Mouse (Mus musculus) lung, postnatal 25 days (tissue): ENCODE results near the gene Klhl23.
"Not testable (repeated sequence)": the region's sequence is repeated elsewhere in the genome, so short reads cannot be mapped to it uniquely, and the experiment has no call there.

ENCODE experiments used
- DNase-seq: peaks from one replicate; pipeline ENCODE4 v3.0.0; 2022; ENCODE audit warnings: low spot score

Gene Klhl23

GRCm38 (mm10) chr2:69821711-69822110 is at the start of gene Klhl23:
Klhl23 (plus strand) TSS chr2:69821944.
- peak; percentile 6 for DNase-seq

GRCm38 (mm10) chr2:69773331-69773730 is 48.4 kb upstream of the Klhl23 start:
- no peak for DNase-seq

GRCm38 (mm10) chr2:69777985-69778835 is 43.5 kb upstream of the Klhl23 start:
- no peak for DNase-seq

DNA sequence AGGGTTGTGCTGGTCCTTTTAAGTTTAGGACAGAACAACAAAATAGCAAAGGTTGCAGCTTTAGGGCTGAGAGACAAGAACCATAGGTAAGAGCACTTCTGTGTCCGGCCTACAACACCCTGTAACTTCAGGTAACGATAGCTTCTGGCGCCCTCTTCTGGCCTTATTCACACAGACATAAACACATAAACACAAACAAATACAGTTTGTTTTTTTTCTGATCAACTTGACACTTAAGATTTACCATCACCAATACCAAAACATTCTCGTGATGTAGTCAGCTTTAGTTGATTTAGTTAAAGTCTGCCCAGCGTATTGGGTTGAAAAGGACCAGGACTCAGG is 42.9 kb upstream of the Klhl23 start:
- DNase-seq: peak; percentile 14

DNA sequence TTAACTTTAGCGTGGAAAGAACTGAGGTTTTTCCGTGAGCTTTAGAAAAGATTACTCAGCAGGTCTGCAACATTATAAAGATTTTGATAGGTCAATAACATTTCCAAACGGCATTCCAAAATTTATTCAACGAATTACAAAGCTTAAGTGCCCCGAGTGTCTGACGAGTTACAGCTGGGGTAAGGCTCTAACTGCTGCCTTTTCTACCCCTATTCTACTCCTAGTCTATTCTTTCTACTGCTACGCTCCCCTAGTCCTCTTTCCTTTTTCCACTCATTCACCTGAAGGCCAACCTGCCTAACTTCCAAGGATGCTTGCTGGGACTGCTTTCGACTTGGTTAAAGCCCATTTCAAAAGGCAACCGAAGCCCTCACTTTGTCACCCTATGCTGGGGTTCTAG is 32.8 kb upstream of the Klhl23 start:
- no peak for DNase-seq

- DNase-seq: peak; percentile 99
Measured at GRCm38 (mm10) chr2:69789429-69790069, 32.2 kb upstream of the Klhl23 start, which contains the start of the genes Ccdc173 and Phospho2. Ccdc173 (minus strand) TSS chr2:69789575. Phospho2 (plus strand) TSS chr2:69789623.

DNA sequence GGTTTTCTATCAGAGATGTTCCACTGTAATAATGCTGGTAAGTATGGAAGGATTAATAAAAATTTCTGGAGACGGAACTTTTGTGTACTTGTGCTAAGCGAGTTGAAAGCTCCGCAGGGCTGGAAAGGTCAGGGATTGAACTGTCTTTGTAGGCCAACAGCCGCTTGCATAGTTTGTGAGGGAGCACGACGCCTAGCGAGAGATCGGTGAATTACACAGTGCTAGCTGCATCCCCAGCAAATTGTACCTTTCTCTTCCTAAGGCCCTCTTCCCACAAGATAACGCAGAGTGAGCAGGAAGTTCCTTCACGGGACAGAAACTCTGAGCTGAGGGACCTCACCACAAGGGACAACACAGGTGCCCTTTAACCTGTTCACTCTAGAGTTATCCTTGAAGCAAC is 31.5 kb upstream of the Klhl23 start:
- DNase-seq: peak; percentile 87

DNA sequence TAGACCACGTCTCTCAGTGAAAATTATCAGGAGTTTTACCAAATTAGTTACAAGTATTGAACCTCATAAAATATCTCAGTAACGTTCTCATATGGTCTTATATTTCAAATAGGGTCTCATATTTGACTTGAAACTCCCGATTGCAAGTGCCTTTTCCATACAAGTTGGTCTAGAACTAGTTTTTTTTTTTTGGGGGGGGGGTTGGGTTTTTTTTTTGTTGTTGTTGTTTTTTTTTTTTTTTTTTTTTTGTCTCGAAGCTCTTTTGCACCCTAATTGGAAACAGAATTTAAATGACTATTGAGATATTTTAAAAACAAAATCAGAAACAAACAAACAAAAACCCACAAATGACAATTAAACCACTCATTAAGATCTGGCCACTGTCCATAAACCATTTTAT is 31.0 kb upstream of the Klhl23 start:
- no peak for DNase-seq

- peak; percentile 80 for DNase-seq
Measured at GRCm38 (mm10) chr2:69802911-69803312, 18.8 kb upstream of the Klhl23 start.

GRCm38 (mm10) chr2:69803756-69804155 is 18.0 kb upstream of the Klhl23 start:
- no peak for DNase-seq

- not testable (repeated sequence) for DNase-seq
Measured at GRCm38 (mm10) chr2:69804663-69805062, 17.1 kb upstream of the Klhl23 start.

DNA sequence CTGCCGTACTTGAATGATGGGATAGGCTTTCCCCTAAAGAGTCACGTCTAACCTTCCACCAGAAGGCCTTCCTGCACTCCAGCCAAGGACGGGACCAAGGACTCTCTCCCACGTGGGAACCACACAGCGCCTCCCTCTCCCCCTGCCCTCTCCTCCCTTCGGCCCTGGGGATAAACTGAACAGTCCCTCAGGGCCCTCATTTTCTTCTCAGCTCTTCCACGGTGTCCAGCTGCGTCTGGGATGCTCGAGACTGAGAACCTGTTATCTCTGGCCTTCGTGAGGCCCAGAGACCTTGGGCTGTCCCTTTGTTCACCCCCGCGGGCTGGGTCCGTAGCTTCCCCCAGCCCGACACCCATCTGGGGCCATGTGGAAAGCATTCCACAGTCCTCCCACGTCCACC is 11.6 kb upstream of the Klhl23 start:
- no peak for DNase-seq

DNA sequence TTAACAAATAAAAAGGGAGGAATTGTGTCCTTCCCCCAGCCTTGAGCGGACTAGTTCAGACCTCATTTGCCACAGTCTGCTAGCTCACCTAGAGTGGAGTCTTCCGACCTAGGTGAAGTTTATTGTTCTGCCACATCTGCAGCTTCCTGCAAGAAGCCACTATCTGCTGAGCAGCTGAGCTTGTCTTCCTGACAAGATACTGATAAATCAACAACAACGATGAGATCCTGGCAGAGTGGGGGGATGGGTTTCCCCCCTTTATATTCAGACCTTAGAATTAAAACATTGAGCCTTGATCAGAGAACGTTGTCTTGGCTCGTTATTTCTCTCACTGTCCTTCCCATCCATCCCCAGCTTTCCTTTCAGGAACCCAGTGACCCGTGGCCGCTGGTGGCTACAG is 10.4 kb upstream of the Klhl23 start:
- DNase-seq: not testable (repeated sequence)

DNA sequence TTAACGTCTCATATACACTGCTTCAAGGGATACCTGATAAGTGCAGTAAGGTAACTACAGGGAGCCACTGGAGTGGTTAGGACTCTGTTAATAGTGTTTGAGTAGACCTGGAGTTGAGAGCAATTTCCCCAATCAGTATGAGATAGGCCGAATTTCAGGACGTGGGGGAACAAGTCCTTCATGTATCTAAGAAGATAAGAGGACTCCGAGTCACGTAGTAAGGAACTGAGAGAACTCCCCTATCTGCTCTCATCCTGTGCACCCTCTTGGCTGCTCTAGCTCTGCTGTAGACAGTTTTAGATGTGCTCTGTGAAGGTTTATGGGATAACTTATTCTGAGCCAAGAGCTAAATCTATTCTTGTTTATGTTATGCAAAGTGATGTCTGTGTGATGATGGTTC is 5.2 kb upstream of the Klhl23 start:
- DNase-seq: no peak

DNA sequence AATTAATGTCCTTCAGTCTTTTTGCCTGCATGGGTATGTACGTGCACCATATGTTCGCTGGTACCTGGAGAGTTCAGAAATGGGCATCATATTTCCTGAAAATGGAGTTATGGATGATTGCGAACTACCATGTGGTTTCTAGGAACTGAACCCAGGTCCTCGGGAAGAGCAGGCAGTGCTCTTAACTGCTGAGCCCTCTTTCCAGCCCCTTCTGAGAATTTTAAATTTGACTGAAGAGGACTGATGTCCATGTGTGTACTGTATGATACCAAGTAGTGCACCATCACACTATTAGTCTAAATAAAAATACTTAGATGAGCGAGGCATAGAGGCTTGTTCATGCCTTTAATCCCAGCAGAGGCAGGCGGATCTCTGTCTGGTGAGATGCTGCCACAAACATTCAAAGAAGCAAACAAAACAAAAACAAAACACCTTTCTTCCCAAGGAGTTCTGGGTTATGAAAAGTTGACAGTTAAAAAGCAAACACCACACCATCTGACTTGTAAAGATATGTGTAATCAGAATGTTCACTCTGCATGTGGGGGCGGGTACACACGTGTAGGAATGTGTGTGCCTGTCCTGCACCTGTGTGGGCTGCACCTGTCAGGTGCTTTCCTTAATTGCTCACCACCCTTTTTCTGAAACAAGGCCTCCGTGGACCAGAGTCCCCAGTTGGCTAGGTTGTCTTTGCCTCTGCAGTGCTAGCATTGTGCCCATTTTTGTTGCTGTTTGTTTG is 3.2 kb upstream of the Klhl23 start:
- DNase-seq: no peak

DNA sequence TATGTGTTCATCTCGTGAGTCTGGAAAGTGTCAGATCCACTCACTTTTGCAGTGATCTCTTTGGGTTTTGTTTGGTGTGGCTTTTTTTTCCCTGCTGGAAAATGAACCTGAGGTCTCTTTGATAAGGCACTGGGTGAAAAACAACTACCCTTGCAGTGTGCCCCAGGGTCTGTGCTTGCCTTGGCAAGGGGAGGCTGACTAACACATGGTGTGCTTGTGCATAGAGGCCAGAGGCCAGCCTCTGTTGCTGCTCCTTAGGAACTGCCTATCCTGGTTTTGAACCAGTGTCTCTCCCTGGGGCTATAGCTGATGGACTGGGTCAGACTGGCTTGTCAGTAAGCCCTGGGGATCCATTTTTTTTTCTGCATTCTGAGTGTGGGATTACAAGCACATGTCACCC is 1.5 kb upstream of the Klhl23 start:
- no peak for DNase-seq

- peak; percentile 14 for DNase-seq
Measured at GRCm38 (mm10) chr2:69822361-69823128, 801 bp downstream of the Klhl23 start.

- no peak for DNase-seq
Measured at GRCm38 (mm10) chr2:69823129-69823677, 1.5 kb downstream of the Klhl23 start.

DNA sequence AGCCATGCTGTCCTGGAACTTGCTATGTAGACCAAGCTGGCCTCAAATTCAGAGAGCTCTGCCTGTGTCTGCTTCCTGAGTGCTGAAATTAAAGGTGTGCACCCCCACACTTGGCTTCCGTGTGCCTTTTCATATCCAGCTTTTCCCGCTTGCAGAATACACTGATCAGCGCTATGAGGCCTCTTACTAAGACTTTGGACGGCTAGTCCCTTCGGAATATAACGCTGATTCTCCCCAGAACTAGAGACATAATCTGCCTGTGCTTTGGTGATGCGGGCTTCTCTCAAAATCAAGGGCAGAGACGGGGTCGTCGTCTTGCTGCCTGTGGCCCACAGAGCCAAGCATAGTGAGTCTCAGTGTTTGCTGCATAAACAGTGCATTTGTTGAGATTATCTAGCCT is 4.2 kb downstream of the Klhl23 start:
- no peak for DNase-seq

- peak; percentile 15 for DNase-seq
Measured at GRCm38 (mm10) chr2:69826380-69826779, 4.6 kb downstream of the Klhl23 start.

DNA sequence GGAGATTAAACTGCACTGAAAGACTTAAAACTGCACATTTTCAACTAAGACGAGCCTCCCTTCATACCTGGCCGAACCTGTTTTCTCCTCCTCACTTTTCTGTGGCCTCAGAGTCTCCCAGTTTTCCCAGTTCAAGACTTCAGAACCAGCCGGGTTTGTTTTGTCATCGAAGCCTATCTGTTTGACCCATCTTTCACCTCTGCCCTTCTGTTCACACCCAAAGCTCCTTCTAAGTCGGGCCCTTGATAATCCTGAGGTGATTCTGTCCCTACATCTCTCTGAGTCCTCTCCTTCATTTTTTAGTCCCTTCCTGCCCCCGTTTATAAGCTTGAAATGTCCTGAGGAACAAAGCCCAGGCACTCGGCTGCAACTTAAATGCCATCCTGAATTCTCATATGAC is 6.3 kb downstream of the Klhl23 start:
- DNase-seq: no peak

DNA sequence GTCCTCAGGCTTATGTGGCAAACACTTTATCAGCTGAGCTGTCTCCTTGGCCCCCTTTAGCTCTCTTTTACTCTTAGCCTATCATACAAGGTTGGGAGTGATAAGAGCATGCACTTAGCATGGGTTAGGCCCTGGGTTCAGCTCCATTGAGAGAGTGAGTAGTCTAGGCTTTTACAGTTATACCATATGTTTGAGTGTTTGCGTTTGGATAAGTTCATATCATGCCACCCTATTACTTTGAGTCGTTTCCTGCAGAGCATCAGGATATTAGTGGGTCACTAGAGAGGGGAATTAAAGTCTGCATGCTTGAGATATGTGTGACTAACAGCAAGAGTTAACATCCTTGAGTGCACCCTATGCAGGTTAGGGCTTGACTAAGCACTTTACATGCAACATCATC is 7.9 kb downstream of the Klhl23 start:
- no peak for DNase-seq
